Mouse (Mus musculus) forebrain, embryonic 11.5 days (tissue): ENCODE results near the gene Lnpk. TPM values are rescaled to one million over a fixed set of nuclear protein-coding genes. Genes with fewer than 3 reads are reported as not detected.

Experiments
- ATAC-seq: fragments of 200-750 bp; cut with Nextera tagmentation; replicated peaks from 2 replicates; pipeline ENCODE4 v1.8.0; 2017; ENCODE audit warnings: moderate TSS enrichment; ENCODE audit not compliant: low FRiP score
- DNase-seq: peaks from one replicate; pipeline ENCODE4 v3.0.0-alpha.2; 2017; ENCODE audit warnings: low spot score
- H3K27ac ChIP-seq: fragments of 300-500 bp; sonication (generic); 2 replicates; pipeline ENCODE4 v1.5.1; 2014; ENCODE audit warnings: low read depth, low read length
- H3K27me3 ChIP-seq: fragments of 300-500 bp; sonication (generic); 2 replicates; pipeline ENCODE4 v1.6.1; 2014; ENCODE audit warnings: mild to moderate bottlenecking, low read length, mixed read lengths; ENCODE audit not compliant: control insufficient read depth, insufficient read depth
- H3K36me3 ChIP-seq: fragments of 300-500 bp; sonication (generic); 2 replicates; pipeline ENCODE4 v1.6.1; 2014; ENCODE audit warnings: mild to moderate bottlenecking, low read length, moderate library complexity, mixed read lengths; ENCODE audit not compliant: control insufficient read depth, insufficient read depth
- H3K4me1 ChIP-seq: fragments of 300-500 bp; sonication (generic); replicated peaks from 2 replicates; pipeline ENCODE4 v1.6.1; 2014; ENCODE audit warnings: low read length, mixed read lengths; ENCODE audit not compliant: control insufficient read depth, insufficient read depth
- H3K4me2 ChIP-seq: fragments of 300-500 bp; sonication (generic); 2 replicates; pipeline ENCODE4 v1.6.1; 2014; ENCODE audit warnings: low read depth, mild to moderate bottlenecking, low read length, moderate library complexity, mixed read lengths; ENCODE audit not compliant: severe bottlenecking
- H3K4me3 ChIP-seq: fragments of 300-500 bp; sonication (generic); 2 replicates; pipeline ENCODE4 v1.5.1; 2014; ENCODE audit warnings: low read depth, low read length
- H3K9ac ChIP-seq: fragments of 300-500 bp; sonication (generic); 2 replicates; pipeline ENCODE4 v1.6.1; 2014; ENCODE audit warnings: low read length
- H3K9me3 ChIP-seq: fragments of 300-500 bp; sonication (generic); 2 replicates; pipeline ENCODE4 v1.6.1; 2016; ENCODE audit warnings: low read length, mixed read lengths; ENCODE audit not compliant: control insufficient read depth
- WGBS: fragments of 180-500 bp; shearing (Covaris S2); extraction: QIAGEN DNeasy Blood & Tissue Kit; methylation state at CpG from one replicate; pipeline ENCODE4 v1.1.7; 2014; 5-methylcytosine and 5-hydroxymethylcytosine counted together
- polyA plus RNA-seq: library from polyadenylated mRNA; unstranded; fragments of >200 nt; fragmentation: Nextera tagmentation; extraction: Ambion mirVana; gene quantifications from 2 replicates; pipeline ENCODE4 v1.2.1, GENCODE M21; 2014

Gene Lnpk
- polyA plus RNA-seq, 1 experiment from 2014 or later, result 46.3 TPM

GRCm38 (mm10) chr2:74482086-74482485 lies 97.1 kb downstream of the Lnpk start:
- H3K27me3 ChIP-seq, result no peaks in the 10 kb centered on the region
- H3K4me2 ChIP-seq, result no peak overlapping the region
- ATAC-seq, result no peak
- H3K9me3 ChIP-seq, result no peaks in the 10 kb centered on the region
- DNase-seq, result no peak
- H3K4me1 ChIP-seq, result no peaks in the 10 kb centered on the region
- WGBS, result 82% methylated on average over 10 of the region's 10 CpGs
- no peaks in the 10 kb centered on the region for H3K36me3 ChIP-seq
- H3K4me3 ChIP-seq, result no peak overlapping the region
- no peak overlapping the region for H3K27ac ChIP-seq
- no peak overlapping the region for H3K9ac ChIP-seq

Other genes with a start within 250 kb of the Lnpk start
- gene Evx2, start 80.1 kb upstream of the Lnpk start, polyA plus RNA-seq, result not detected in 2 replicates
- not detected in 2 replicates for gene Hoxd13, start 88.9 kb upstream of the Lnpk start, polyA plus RNA-seq
- not detected in 2 replicates for gene Hoxd12, start 95.6 kb upstream of the Lnpk start, polyA plus RNA-seq
- gene Hoxd11, start 100.1 kb upstream of the Lnpk start, polyA plus RNA-seq, result not detected in 2 replicates
- gene Hoxd10, start 112.5 kb upstream of the Lnpk start, polyA plus RNA-seq, result not detected in 2 replicates
- not detected in 2 replicates for gene Hoxd9, start 118.3 kb upstream of the Lnpk start, polyA plus RNA-seq
- gene Hoxd8, start 125.2 kb upstream of the Lnpk start, polyA plus RNA-seq, result not detected in 2 replicates
- gene Hoxd3, start 132.5 kb upstream of the Lnpk start, polyA plus RNA-seq, result 0.08 and 0.19 TPM in 2 replicates
- not detected in 2 replicates for gene Hoxd4, start 132.5 kb upstream of the Lnpk start, polyA plus RNA-seq
- not detected in 2 replicates for gene Gm28230, start 147.3 kb upstream of the Lnpk start, polyA plus RNA-seq
- not detected in 2 replicates for gene Hoxd1, start 183.5 kb upstream of the Lnpk start, polyA plus RNA-seq
- gene Mtx2, start 246.4 kb upstream of the Lnpk start, polyA plus RNA-seq, result 116 and 125 TPM in 2 replicates